Comparison of ENCODE assay signal across 10 mouse cellular contexts in the genomic region with DNA sequence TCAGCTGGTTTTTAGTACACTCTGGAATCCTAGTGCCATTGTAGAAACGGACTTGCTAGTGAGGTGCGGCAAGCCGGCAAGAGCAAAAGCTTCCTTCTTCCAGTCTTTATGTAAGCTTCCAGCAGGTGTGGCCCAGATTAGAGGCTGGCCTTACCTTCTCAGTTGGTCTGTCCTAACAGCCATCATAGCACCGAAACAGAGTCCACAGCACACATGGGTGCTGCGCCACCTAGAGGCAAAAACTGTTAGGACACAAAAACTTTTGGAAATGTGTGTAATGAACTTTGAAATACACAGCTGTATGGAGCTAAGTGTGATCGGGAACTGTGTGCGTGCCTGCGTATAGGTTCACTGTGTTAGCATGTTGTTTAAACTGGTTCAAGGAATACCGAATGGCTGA. TPM values are rescaled to one million over a fixed set of nuclear protein-coding genes. Genes with fewer than 3 reads are reported as not detected.
DNase-seq lines count a peak whose midpoint lies in the region; ATAC-seq and TF ChIP-seq lines count a peak whose summit lies in the region.
"Not testable (repeated sequence)": the region's sequence is repeated elsewhere in the genome, so short reads cannot be mapped to it uniquely, and the experiment has no call there.
"Had no signal": no experiment of that assay in that cellular context is flagged by ENCODE, and none has a peak within 500 bp of the region (broad histone marks: within the 10 kb centered on the region; RNA-seq: fewer than 3 reads in every experiment).

A gene (minus strand): TSS at position 84 of the 400 bp plus-strand sequence.

- not testable (repeated sequence) for H3K4me1 ChIP-seq in MEL (ENCODE audit: control insufficient read depth in 1 of 2, insufficient read depth in 2 of 2, low read length in 2 of 2); heart, postnatal 0 days (ENCODE audit: control insufficient read depth, insufficient read depth); liver, embryonic 15.5 days (replicated peaks)

- H3K27me3 ChIP-seq in MEL (ENCODE audit: control insufficient read depth in 1 of 2, insufficient read depth in 2 of 2, low read length in 2 of 2); heart, postnatal 0 days (ENCODE audit: control insufficient read depth, insufficient read depth, low read length); liver, embryonic 15.5 days: not testable (repeated sequence)

- TF ChIP-seq CTCF in MEL (IDR thresholded peaks at IDR 0.05 in 2 of 3, conservative IDR thresholded peaks at IDR 0.05 in 1 of 3; ENCODE audit: control insufficient read depth in 1 of 3, insufficient read depth in 1 of 3, low read depth in 2 of 3, low read length in 3 of 3, poor library complexity in 1 of 3, severe bottlenecking in 1 of 3) = peak; percentile 38 to 57 (median 44); a peak in 5 of 6 replicates
- TF ChIP-seq CTCF in heart, postnatal 0 days (IDR thresholded peaks at IDR 0.05; ENCODE audit: low read depth) = peak; percentile 51

- not testable (repeated sequence) for H3K9me3 ChIP-seq in MEL (replicated peaks; ENCODE audit: insufficient read depth, low read length); heart, postnatal 0 days (replicated peaks; ENCODE audit: control insufficient read depth, low read length); liver, embryonic 15.5 days (replicated peaks)

- DNase-seq in MEL (ENCODE audit: low read depth, low spot score) = peak; percentile 18
- peak; percentile 47 for DNase-seq in brain, adult 2 months (ENCODE audit: low read depth, low spot score)
- peak; percentile 13 for DNase-seq in heart, postnatal 0 days (ENCODE audit: low spot score)
- DNase-seq in kidney, adult 9 months = peak; percentile 28
- peak; percentile 22 for DNase-seq in right cerebral cortex, postnatal 14 days

- not testable (repeated sequence) for H3K79me2 ChIP-seq in MEL (ENCODE audit: control insufficient read depth, insufficient read depth, low read length, poor library complexity)

- not testable (repeated sequence) for H3K27ac ChIP-seq in MEL (ENCODE audit: control insufficient read depth, low read depth, low read length)
- H3K27ac ChIP-seq in heart, postnatal 0 days (ENCODE audit: low read depth) = peak within 1 kb of the TSS; percentile 51
- H3K27ac ChIP-seq in liver, embryonic 15.5 days (replicated peaks) = peak within 1 kb of the TSS; percentile 38; the same call in 1 of the 2 replicates

- not testable (repeated sequence) for H3K9ac ChIP-seq in MEL (ENCODE audit: control insufficient read depth, low read depth, low read length, poor library complexity, severe bottlenecking); heart, postnatal 0 days (replicated peaks; ENCODE audit: low read depth, low read length); liver, embryonic 15.5 days

- H3K4me3 ChIP-seq in MEL (ENCODE audit: control insufficient read depth in 1 of 2, insufficient read depth in 1 of 2, low read depth in 2 of 2, low read length in 2 of 2); heart, postnatal 0 days (ENCODE audit: low read depth, low read length); liver, embryonic 15.5 days (replicated peaks): not testable (repeated sequence)

- ATAC-seq in erythroblast, adult 5-6 weeks (replicated peaks; ENCODE audit: low FRiP score, poor library complexity, severe bottlenecking) = 0 out of 2 replicates have a peak, but pooled peaks have one; percentile 43
- not testable (repeated sequence) for ATAC-seq in heart, postnatal 0 days (ENCODE audit: insufficient read depth, low read depth); liver, embryonic 15.5 days (ENCODE audit: insufficient read depth)

- not testable (repeated sequence) for H3K4me2 ChIP-seq in heart, postnatal 0 days (ENCODE audit: low read depth, low read length); liver, embryonic 15.5 days

- not testable (repeated sequence) for TF ChIP-seq EP300 in MEL (IDR thresholded peaks at IDR 0.05; ENCODE audit: low read depth in 1 of 2, low read length in 2 of 2); heart, postnatal 0 days (IDR thresholded peaks at IDR 0.05; ENCODE audit: low read depth)

- TF ChIP-seq RAD21 in MEL (IDR thresholded peaks at IDR 0.05; ENCODE audit: low read depth, low read length) = peak; percentile 7

- TF ChIP-seq POLR2A in MEL (IDR thresholded peaks at IDR 0.05; ENCODE audit: control insufficient read depth in 1 of 2, insufficient read depth in 1 of 2, low read depth in 1 of 2, low read length in 2 of 2, poor library complexity in 1 of 2) = not testable (repeated sequence)

- not testable (repeated sequence) for H3K36me3 ChIP-seq in MEL (ENCODE audit: control insufficient read depth in 1 of 2, insufficient read depth in 2 of 2, low read length in 2 of 2); heart, postnatal 0 days (replicated peaks; ENCODE audit: control insufficient read depth, insufficient read depth, low read length); liver, embryonic 15.5 days (replicated peaks)

- 63% methylated on average over 9 of the region's 9 CpGs for WGBS in heart, postnatal 0 days
- 47% methylated on average over 9 of the region's 9 CpGs for WGBS in liver, embryonic 15.5 days (ENCODE audit: insufficient replicate concordance)

RNA-seq across cellular contexts. Expression of the gene that starts here (rescaled TPM):
- not detected in 2 replicates for total RNA-seq in MEL (2012; rRNA removed)
- polyA plus RNA-seq in MEL (2012; ENCODE audit: insufficient read depth in 1 of 2, insufficient read length in 2 of 2, low read depth in 1 of 2, low replicate concordance in 2 of 2, missing spikeins in 1 of 2) = not detected
- not detected in 2 replicates for total RNA-seq in erythroblast, adult 5-6 weeks (2015; ENCODE audit: low replicate concordance)
- total RNA-seq in erythroblast, adult 5-6 weeks (2017; ENCODE audit: low replicate concordance) = not detected in 2 replicates
- total RNA-seq in heart, postnatal 0 days (2014; rRNA removed; ENCODE audit: low replicate concordance) = 1.3 TPM in 1 of 2 replicates, not detected in the other
- 0.20 and 0.27 TPM in 2 replicates for polyA plus RNA-seq in heart, postnatal 0 days (2015; fragmentation: Nextera tagmentation; extraction: Ambion mirVana)
- 1.8 and 2.6 TPM in 2 replicates for polyA plus RNA-seq in liver, embryonic 15.5 days (2015; fragmentation: Nextera tagmentation; extraction: Ambion mirVana)
- total RNA-seq: layer of hippocampus, postnatal 25 days had no signal
- polyA plus RNA-seq: kidney, embryonic 14.5 days; midbrain, embryonic 10.5 days had no signal

Comparison
In these comparisons a context has a peak if more than half of its experiments do, and no peak if none do; other contexts are left out.
1. Peak in DNase-seq in MEL; RNA of the gene not detected or under 1 TPM.
2. Peak in ATAC-seq in erythroblast, adult 5-6 weeks; RNA of the gene not detected or under 1 TPM.